Mouse (Mus musculus) gastrocnemius, adult 18-20 months (tissue): ENCODE measurements around the gene Hsd17b1. TPM values are rescaled to one million over a fixed set of nuclear protein-coding genes. Genes with fewer than 3 reads are reported as not detected.
"Not testable (repeated sequence)": the region's sequence is repeated elsewhere in the genome, so short reads cannot be mapped to it uniquely, and the experiment has no call there.

Experiments
- DNase-seq: peaks from one replicate; pipeline ENCODE4 v3.0.0; 2021; ENCODE audit warnings: low spot score
- total RNA-seq, 2 experiments: library from RNA; stranded (reverse); gene quantifications; 2 replicates each; pipeline ENCODE4 v1.2.3; 2021

Gene Hsd17b1
- total RNA-seq, 2 experiments from 2014 or later, result 0.16 to 0.33 TPM

DNA sequence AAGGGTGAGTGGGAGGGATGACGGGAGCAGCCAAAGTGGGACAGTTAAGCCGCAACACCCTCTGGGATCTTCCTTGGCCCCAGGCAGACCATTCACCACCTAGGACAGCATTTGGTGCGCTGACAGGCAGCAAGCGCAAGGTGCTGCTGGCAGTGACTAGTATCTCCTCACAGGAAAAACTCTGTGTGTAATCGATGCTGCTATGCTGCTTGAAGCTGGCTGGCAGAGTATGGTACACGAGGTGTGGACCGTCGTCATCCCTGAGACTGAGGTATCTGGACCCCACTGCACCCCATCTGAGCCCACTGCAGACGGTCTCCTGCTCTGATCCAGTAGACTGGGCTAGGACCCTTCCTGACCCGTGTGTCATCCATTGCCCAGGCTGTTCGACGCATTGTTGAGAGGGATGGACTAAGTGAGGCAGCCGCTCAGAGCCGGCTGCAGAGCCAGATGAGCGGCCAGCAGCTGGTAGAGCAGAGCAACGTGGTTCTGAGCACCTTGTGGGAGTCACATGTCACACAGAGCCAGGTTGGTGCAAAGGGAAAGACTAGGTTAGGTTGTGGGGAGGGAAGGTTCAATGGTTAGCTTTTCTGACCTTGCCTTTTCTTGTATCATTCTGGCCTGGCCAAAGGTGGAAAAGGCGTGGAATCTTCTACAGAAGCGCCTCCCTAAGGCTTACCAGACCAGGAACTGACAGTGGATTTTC lies 7.6 kb downstream of the Hsd17b1 start:
- DNase-seq, result no peak

DNA sequence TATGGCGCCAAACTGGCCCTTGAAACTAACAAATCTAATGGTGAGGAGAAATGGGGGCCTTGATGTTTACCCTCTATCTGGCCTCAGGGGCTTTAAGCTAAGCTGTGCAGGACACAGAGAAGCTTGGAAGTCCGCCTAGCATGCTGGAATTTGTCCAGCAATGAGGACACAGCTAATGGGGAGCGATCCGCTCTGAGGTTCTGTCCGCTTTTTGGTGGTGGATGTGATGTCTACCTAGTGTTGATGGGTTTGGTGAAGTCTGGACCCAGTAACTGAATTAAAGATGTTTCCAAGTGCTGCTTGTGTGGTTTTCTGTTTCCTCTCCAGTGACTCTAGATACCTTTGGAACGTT lies 8.1 kb downstream of the Hsd17b1 start:
- DNase-seq, result no peak

DNA sequence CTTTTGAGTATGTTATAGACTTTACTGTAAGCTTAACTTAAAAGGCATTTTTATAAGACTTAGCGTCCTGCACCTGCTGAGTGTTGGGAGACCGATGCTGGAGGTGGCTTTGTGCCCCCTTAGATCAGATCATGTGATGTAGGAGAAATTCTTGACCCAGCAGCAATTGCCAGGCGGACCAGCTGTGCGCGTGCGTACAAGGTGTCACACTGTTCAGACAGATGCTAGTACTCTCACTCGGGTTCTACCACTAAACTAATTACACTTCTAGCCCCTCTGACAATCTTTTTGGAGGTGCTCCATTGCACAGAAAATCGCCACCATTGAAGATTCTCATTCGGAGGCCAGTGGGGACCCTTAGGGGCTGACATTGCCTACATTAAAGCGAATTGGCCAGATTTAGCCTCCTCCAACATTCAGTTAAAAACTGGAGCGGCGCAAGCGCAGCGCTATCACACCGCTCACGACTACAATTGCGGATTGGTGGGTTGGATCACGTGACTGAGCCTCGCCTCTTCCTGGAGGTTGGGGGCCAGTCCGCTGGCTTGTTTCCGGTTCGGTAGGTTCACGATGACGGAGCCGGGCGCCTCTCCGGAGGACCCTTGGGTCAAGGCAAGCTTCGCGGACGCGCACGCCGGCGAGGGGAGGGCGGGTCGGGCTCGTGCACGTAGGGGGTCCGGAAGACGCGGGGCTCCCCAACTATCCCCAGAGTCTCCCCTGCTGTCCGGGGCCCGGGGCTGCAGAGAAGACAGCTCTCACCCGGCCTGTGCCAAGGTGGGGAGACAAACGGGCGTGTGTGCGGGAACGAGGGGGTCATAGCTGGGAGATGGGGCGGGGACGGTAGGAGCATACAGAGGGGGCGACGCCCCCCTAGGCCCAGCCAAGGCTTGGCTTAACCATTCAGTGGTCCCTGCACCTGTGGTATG lies 8.8 kb downstream of the Hsd17b1 start, which contains the start of gene Mlx:
TSS of gene Mlx (plus strand) at position 522 of the 926 bp plus-strand sequence.
- DNase-seq, result peak; percentile 90

DNA sequence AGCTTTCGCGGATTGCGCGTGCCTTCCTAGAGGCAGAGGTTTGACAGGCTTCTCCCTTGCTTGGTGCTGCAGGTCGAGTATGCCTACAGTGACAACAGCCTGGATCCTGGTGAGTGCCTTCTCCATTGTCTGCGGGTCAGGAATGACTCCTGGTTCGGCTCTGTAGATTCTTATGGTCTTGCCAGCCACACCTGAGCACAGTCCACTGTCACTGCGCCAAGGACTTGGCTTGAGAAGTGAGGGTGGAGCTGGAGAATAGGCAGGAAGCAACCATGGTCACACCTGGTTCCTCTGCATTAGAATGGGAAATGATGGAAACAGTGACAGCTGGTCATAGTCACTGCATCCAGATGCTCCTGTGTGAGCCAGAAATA lies 9.5 kb downstream of the Hsd17b1 start:
- no peak for DNase-seq

DNA sequence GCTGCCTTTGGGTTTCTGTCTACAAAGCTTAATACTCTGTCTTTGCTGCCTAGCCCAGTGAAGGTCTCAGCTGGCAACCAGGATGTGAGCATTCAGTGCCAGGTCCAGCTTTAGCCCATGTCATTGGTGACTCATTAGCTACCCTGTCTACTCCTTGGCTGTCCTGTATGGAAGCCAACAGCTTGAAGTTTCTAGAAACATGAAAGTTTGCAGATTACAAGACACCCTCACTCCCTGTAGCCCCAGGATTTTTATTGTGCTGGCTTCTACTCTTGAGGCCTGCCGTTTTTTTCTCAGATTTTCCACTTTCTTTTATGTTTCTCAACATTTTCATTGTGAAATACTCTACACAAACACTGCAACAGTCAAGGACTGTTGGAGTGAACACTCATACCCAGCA lies 11.7 kb downstream of the Hsd17b1 start:
- DNase-seq, result no peak

DNA sequence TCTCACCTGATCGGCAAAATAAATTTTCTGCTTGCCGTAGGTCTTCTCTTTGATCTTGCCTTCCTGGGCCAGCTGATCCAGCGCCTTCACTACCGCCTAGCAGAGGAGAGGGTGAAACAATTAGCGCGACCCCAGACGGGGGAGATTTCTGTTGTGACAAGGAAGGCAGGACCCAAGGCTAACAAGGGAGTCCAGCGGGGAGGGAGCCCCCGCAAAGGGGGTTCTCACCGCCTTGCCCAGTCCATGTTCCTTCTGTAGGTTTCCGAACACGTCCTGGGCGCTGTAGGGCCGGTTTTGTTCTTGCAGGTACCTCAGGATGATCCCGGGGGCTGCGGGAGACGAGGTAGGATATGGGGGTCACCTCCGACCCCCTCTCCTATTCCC lies 16.7 kb downstream of the Hsd17b1 start:
- DNase-seq, result no peak

DNA sequence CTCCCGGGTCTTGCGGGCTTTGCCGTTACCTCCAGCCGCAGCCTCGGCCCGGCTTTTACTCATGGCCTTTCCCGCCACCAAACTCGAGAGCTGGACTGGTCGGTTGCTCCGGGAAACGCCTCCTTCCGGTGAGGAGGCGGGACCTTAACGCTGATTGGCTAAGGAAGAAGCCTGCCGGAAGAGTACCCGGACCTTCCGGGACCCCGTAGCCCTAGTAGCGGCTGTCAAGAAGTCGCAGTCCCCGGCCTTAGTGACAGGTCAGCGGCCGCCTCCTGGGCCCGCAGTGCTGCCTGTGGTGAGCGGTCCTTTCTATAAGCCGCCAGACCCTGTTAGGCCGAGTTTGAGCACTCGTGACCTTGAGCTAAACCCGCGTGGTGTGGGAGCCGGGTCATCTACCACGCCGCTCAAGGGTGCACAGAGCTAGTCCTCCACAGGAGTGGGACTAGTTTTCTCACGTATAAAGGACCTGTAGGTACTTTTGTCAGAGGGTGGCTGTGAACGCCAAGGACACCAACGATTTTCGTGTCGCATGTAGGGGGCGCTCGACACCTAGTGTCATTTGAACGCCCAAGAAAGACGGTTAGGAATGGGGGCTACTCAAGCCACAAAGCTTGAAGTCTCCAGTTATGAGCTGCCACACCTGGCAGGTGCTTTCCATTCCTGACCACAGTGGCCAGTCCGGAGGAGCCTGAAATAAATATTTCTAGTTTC lies 17.3 kb downstream of the Hsd17b1 start, which contains the start of gene Psmc3ip:
TSS of gene Psmc3ip (minus strand) at position 123 of the 711 bp plus-strand sequence.
- peak; percentile 97 for DNase-seq

DNA sequence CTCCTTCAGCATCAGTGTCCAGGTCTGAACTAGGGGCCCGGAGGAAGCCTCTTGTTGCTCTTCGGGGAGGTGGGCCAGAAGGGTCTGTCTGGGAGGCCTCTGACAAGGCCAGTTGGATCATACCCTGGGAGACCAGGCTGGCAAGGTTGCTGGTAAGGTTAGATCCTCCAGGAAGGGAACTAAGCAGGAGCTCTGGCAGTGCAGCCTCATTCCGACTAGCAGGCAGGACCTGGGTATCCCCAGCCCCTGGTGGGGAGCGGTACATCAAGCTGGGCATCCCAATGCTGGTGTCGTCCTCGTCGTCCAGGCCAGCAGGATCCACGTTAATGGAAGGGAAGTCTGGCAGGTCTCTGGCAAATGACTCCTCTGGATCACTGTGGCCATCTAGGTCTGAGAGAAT lies 20.0 kb downstream of the Hsd17b1 start:
- DNase-seq, result no peak

DNA sequence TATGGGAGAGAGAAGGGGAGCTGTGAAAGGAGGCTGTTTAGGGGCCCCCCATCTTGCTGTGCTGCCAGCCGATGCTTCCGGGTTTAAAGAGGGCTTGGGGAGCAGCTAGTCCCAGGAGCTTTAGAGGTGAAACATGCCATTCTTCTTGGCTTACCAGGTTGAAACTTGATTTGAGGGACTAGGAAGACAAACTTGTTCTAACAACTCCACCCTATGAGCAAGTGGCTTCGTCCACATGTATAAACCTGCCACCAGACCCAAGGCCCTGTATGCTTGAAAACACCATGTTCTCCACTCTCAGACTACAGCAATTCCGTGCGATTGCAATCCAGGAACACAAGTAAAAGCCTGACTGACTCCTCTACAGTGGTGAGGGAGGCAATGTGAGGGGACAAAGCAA lies 24.8 kb downstream of the Hsd17b1 start:
- DNase-seq, result no peak

DNA sequence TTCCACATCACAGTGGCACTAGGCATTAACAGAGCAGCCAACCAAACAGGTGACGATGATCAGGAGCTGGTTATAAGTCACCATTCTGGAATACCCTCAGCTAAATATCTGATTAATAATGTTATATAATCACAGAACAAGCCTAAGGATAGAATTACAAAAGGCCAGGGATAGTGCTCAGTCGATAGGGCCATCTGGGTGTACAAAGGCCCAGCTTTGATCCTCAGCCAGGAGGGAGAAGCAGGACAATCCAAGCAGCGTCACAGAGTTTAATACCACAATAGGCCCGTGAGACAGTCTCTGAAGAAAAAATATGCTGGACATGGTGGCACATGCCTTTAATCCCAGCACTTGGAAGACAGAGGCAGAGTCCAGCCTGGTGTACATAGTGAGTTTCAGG lies 31.1 kb downstream of the Hsd17b1 start:
- no peak for DNase-seq

DNA sequence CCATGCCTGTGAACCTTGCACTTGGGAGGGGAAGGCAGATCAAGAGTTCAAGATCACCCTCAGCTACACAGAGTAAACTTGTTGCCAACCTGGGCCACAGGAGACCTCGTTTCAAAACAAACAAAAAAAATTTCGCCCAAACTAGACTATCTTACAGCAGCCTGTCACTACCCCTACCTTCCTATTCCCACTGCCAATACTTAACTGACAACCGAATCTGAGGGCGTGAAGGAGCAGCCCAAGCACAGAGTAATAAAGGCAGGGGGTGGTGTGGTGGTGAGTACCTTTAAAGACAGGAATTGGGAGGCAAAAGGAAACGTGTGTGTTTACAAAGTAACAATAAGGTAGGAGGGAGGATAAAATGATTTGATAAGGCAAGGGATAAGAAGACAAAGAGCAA lies 32.5 kb downstream of the Hsd17b1 start:
- DNase-seq, result no peak

DNA sequence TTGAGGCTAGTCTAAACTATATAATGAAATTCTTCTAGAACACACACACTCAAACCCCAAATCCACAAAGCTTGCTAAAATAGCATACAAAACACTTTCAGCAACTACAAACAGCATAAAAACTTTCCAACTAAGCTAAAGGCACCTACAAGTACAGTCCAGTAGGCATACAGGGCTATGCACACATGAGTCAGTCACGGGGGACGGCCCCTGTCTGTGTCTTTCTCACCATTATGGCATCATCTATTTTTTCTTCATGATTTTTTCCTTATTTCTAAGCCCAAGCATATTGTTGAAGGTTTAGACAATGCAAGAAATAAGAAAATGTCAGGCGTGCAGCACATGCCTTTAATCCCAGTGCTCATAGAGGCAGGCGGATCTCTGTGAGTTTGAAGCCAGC lies 33.0 kb downstream of the Hsd17b1 start:
- DNase-seq, result no peak

DNA sequence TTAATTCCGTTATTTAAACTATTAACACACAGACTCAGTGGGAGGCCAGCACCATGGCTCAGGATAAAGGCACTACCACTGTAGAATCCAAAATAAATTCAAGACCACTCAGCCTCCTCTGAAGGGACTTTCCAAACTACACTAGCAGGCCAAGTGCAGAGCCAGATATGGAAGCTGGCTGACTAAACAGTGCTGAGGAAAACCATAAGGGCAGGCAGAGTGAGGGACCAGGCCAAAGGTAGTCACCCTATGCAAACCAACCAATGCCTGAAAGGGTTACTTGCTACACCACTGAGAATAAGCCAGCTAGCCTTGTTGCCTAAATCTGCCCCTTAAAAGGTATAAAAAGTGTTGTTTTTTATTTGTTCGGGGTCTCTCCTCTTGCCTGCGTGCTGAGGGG lies 34.0 kb downstream of the Hsd17b1 start:
- DNase-seq, result no peak

DNA sequence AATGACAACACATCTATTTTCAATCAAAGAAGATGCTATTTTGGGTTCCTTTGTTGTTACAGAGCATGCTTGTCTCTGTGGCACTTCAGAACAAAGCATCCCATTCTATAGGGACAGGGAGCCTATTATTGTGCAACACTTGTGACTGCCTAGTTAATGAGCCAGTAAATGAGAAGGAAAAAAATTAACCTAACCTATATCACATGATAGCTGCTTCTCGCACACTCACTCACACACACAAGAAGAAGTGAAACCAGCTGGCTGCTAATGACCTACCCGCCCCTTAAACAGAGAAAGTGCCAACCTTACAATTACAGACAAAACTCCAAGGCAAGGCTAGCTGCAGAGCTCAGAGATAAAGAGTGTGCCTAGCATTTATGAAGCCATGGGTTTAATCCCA lies 37.4 kb downstream of the Hsd17b1 start:
- DNase-seq, result no peak

DNA sequence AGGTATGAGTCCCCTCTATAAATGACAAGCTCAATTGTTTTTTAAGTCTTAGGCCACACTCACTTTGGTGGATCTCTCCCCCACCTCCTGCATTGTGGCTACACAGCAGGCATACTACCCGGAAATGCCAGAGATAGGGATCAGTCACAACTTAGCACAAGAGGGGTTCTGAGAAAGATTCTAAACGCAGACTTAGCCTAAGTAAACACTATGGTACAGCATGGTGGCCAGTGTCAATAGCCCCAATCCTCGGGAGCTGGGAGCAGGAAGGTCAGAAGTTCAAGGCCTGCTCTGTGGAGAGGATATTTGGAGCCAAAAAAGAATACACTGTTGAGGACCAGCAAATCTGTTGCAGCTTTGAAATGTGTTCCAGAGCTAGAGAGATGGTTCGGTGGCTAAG lies 39.9 kb downstream of the Hsd17b1 start:
- DNase-seq, result no peak

DNA sequence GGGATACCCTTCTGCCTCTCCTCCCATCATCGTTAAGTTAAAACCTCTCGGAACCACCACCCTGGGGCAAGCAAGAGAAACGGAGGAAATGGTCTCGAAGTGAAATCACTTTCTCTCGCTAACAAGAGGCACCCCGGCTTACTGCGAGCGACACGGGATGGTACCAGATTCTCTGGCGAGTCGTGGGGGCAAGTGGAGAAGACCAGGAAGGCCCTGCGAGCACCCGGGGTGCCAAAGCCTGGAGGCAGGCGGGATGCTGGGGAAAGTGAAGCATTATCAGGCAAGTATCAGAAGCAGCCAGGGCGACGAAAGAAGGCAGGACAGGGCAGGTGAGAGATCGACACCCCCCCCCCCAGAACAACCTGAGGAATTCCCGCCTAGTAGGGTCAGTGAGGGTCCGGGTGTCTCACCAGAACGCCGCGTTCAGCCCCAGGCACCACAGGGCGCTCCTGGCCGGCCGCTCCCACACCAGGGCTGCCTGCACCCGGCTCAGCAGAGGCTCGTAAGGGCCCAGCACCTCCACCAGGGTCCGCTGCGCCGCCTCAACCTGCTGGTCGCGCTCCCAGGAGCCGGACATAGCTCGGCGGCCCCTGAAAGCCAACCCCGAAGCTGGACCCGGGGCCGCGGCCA lies 41.0 kb downstream of the Hsd17b1 start:
- DNase-seq, result no peak

DNA sequence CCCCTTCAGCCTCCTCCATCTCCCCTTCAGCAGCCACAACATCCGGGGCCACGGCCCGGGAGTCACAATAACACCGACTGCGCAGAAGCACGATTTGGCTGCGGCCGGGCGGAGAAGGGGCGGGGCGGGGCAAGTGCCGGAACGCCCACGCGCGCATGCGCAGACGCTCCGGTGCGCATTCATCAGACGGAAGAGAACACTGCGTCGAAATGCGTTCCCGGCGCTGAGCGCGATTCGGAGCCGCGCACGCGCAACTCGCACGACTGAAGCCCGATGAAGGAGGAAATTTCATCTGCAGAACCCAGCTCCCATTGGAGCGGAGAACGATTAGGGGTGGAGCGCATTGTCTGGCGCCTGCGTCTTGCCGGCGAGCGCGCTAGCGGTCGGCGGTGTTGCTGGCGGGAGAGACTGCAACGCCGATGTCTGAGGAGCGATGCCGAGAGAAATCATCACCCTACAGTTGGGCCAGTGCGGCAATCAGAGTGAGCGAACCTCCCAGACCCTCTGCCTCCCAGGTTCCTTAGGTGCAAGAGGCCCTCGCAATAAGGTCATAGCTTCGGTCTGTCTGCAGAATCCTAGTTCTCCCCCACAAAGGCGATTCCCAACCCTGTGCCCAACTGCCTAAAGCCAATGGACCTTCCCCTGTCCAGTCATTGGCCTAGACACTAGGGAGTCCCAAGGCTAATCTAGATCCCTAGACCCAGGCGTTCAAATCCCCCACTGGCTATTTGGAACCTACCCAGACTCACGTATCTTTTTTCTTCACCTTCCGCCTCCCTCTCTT lies 41.7 kb downstream of the Hsd17b1 start, which contains the start of the genes Retreg3 and Tubg1:
TSS of gene Retreg3 (minus strand) at position 133 of the 784 bp plus-strand sequence.
TSS of gene Tubg1 (plus strand) at position 178 of the 784 bp plus-strand sequence.
- peak; percentile 98 for DNase-seq

DNA sequence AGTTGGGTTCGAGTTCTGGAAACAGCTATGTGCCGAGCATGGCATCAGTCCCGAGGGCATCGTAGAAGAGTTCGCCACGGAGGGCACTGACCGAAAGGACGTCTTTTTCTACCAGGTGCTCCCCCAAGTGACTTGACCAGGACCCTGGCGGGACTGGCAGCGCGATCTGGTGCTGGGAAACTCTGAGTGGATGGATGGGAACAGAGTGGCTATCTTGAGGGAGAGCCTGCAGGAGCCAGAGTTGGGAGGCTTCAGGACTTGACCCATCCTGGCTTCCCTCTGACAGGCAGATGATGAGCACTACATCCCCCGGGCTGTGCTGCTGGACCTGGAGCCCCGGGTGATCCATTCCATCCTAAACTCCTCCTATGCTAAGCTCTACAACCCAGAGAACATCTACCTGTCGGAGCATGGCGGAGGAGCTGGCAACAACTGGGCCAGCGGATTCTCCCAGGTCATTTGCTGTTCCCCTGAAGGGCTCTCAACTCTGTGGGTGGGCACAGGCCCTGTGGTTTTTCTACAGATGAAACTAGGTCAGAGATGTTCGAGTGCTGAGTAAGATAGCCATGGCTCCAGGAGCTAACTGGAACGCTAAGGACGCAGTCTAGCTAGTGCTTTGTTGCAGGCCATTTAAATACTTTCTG lies 42.5 kb downstream of the Hsd17b1 start:
- no peak for DNase-seq

DNA sequence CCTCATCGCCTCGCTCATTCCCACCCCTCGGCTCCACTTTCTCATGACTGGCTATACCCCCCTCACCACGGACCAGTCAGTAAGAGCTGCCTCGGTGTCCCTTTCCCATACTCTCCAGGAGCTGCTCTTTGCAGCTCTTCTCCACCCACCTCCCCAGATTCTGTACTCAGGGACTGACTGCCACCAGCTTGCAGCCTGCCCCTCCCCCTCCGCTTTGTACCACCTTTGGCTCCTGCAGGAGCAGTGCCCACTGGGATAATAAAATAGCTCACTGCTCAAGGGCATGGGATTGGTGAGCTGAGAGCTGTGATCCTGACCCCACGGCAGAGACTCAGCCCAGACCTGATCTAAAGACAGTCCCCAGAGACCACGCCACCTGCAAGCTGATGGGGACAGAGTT lies 46.3 kb downstream of the Hsd17b1 start:
- not testable (repeated sequence) for DNase-seq

DNA sequence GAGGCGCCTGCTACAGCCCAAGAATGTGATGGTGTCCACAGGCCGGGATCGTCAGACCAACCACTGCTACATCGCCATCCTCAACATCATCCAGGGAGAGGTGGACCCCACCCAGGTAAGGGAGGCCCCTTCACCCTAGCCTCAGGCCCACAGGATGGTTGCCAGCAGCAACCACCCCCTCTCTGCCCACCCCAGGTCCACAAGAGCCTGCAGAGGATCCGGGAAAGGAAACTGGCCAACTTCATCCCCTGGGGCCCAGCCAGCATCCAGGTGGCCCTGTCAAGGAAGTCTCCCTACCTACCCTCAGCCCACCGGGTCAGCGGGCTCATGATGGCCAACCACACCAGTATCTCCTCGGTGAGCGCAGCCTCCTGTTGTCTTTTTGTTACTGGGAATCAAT lies 46.8 kb downstream of the Hsd17b1 start:
- not testable (repeated sequence) for DNase-seq
